Mouse (Mus musculus) brain, embryonic 18.5 days (tissue): Measurements from ENCODE around the gene Gm49416.
A peak's percentile ranks its signal among the peaks of the same experiment; 100 is the strongest.
"Not testable (repeated sequence)": the region's sequence is repeated elsewhere in the genome, so short reads cannot be mapped to it uniquely, and the experiment has no call there.

Experiments used
- DNase-seq: peaks from one replicate; pipeline ENCODE4 v3.0.0-alpha.2; 2012; ENCODE audit warnings: low read depth, low spot score

The Gm49416 gene

GRCm38 (mm10) chr19:8888511-8889385, at the start of gene Gm49416, which contains the start of gene 1810009A15Rik:
TSS of gene Gm49416 (plus strand) at chr19:8888926.
TSS of gene 1810009A15Rik (plus strand) at chr19:8888853.
- DNase-seq, result peak; percentile 93

- DNase-seq, result peak; percentile 82
Measured at GRCm38 (mm10) chr19:8839103-8839907, 49.4 kb upstream of the Gm49416 start, which contains the start of gene Gng3. TSS of gene Gng3 (minus strand) at chr19:8839194.

GRCm38 (mm10) chr19:8839908-8840791, 48.6 kb upstream of the Gm49416 start:
- no peak for DNase-seq

DNA sequence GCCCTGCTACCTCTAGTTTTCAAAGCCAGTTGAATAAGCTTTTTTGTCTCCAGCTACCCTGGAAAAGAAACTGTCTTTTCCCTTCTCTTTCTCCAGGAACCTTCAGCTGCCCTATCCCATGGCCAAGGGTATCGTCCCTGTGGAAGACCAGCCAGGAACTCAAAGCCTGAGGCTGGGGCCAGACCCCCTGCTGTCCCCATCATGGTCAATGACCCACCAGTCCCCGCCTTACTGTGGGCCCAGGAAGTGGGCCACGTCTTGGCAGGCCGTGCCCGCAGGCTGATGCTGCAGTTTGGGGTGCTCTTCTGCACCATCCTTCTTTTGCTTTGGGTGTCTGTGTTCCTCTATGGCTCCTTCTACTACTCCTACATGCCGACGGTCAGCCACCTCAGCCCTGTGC, 47.7 kb upstream of the Gm49416 start:
- no peak for DNase-seq

- DNase-seq, result no peak
Measured at GRCm38 (mm10) chr19:8842961-8843360, 45.8 kb upstream of the Gm49416 start.

GRCm38 (mm10) chr19:8844371-8845129, 44.2 kb upstream of the Gm49416 start:
- DNase-seq, result no peak

DNA sequence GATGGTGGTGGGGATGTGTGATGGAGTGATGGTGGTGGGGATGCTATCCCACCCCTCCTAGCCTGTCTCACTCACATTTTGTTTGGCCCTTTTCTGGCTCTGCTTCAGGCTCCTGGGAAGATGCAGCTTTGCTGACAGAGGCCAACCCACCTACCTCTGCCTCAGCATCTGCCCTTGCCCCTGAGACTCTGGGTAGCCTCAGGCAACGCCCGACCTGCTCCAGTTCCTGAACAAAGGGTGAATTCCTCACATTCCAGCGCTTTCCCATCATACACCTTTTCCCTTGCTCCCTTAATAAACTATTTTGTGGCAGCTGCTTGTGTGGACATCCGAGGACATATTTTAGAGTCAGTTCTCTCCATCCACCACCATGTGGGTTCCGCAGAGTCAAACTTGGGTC, 40.4 kb upstream of the Gm49416 start:
- no peak for DNase-seq

DNA sequence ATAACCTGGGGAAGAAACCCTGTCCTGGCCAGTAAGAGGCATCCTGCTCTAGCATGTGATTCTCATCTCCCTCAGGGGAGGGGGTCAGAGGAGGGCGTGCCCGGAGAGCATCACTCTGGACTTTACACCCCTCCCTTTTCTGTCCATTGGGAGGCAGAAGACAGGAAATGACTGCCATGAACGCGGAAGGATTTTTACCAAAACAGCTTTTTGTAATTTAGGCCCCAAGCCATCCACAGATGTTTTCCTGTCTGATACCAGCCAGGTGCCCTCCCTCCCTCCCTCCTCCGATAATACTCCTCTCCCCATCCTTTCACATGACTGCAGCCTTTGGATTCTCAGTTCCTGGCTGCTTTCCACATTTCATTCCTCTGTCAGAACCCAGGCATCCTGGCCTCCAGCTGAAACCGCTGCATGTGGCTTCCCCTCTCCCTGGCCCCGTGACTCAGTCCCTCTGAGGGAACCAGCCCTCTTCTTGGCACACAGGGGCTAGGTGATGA, 38.3 kb upstream of the Gm49416 start, which contains the start of gene Lrrn4cl:
TSS of gene Lrrn4cl (plus strand) at position 367 of the 500 bp plus-strand sequence.
- no peak for DNase-seq

GRCm38 (mm10) chr19:8851639-8852038, 37.1 kb upstream of the Gm49416 start:
- DNase-seq, result no peak

DNA sequence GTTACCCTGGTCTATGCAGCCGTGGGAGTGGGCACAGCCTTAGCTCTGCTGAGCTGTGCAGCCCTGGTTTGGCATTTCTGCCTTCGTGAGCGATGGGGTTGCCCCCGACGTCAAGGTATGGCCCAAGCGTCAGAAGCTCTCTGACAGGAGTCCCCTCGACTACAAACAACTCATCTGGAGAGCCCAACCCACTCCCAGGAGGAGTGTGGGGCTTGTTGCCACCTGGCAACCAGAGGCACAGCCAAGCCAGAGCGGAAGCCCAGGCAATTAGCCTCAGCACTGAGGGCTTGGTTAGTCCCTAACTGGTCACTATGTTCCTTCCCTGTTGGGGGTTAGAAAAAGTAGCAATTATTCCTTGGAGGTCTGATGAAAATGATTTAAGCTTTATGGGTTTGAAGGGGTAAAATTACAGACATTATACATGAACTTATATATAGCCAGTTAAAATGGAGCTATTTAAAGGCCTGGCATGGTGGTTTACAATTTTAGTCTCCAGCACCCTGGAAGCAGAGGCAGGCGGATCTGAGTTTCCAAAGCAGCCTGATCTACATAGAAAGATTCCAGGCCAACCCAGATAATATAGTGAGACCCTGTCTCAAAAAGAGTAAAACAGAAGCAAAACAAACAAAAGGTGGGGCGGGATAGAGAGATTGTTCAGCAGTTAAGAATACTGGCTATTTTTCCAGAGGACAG, 36.3 kb upstream of the Gm49416 start:
- no peak for DNase-seq

DNA sequence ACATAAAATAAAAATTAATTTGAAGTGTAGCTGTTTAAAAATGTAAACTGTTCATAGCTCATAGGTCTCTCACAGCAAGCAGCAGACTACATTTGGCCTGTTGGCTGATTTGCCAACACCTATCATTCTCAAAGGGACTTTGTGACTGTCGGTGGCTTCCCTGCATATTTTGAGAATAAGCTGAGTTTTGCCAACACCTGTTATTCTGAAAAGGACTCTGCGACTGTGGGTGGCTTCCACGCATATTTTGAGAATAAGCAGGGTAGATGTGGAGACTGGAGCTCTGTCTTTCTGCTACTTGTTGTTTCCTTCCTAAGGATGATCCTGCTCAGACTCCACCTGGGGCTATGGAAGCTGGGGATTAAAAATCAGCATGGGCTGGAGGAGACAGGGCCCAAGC, 35.6 kb upstream of the Gm49416 start:
- DNase-seq, result no peak

- DNase-seq, result no peak
Measured at GRCm38 (mm10) chr19:8857689-8858088, 31.0 kb upstream of the Gm49416 start.

DNA sequence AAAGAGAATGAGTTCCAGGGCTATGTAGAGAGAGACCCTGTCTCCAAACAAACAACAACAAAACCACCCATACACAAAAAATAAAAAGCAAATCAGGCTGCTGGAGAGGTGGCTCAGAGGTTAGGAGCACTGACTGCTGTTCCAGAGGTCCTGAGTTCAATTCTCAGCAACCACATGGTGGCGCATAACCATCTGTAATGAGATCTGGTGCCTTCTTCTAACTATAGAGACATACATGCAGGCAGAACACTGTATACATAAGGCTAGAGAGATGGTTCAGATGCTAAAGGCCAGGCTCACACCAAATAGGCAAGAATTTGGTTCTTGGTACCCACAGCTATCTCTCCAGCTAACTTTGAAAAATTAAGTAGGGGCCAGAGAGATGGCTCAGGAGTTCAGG, 29.7 kb upstream of the Gm49416 start:
- DNase-seq, result no peak

- no peak for DNase-seq
Measured at GRCm38 (mm10) chr19:8864265-8864664, 24.5 kb upstream of the Gm49416 start.

DNA sequence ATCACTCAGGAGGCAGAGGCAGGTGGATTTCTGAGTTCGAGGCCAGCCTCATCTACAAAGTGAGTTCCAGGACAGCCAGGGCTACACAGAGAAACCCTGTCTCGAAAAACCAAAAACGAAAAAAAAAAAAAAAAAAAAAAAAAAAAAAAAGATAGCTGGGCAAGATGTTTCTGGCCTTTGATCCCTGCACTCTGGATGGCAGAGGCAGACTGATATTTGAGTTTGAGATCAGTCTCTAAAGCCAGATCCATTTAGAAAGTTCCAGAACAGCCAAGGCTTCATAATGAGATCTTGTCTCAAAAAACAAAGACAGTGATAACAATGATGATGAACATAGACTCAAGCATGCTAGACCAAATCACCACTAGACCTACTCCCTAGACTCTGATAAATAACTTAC, 18.3 kb upstream of the Gm49416 start:
- not testable (repeated sequence) for DNase-seq

DNA sequence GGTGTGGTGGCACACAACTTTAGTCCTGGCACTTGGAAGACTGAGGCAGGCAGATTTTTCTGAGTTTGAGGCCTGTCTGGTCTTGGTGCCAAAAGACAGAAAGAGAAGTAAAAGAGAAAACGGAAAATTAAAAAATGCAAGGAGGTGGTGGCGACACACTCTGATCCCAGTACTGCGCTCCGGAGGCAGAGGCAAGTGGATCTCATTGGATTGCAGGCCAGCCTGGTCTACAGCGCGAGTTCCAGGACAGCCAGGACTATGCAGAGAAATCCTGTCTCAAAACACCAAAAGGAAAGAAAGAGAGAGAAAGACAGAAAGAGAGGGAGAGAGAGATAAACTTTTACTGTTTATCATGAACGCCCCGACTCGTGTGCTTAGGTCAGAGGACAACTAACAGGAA, 17.9 kb upstream of the Gm49416 start:
- DNase-seq, result no peak

DNA sequence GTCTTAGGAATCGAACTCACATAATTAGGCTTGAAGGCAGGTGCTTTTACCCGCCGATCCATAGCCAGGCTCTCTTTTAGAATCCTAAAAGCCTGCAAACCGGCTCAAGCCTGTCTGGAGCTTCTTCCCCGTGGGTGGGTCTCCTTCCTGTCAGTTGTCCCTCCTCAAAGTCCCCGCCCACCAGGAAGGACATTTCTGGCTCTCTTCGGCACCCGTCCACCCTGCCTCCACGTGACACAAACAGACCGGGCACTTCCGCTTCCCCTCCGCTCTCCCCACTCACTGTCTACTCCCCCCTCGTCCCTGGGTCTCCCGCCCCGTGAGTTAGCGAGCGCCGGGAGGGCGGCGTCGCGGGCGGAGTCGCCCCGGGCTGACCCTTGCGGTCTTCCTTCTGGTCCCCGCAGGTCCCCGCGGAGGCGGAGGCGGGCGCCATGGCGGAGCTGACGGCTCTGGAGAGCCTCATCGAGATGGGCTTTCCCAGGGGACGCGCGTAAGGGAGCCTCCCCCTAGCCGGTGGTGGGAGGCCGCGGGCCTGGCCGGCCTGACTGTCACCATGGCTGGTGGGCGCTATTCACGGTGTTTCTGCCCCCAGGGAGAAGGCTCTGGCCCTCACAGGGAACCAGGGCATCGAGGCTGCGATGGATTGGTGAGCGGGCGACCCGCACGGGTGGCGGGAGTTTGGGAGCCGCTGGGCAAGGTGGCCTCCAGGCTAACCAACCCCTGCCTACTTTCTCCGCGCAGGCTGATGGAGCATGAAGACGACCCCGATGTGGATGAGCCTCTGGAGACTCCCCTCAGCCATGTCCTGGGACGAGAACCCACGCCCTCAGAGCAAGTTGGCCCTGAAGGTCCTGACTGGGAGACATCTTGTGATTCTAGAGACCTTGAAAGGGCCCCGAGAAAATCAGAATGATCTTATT, 17.2 kb upstream of the Gm49416 start, which contains the start of gene Ubxn1:
TSS of gene Ubxn1 (plus strand) at position 230 of the 920 bp plus-strand sequence.
- DNase-seq, result peak; percentile 95

GRCm38 (mm10) chr19:8872266-8872840, 16.4 kb upstream of the Gm49416 start:
- DNase-seq, result no peak
